Mouse (Mus musculus): ENCODE data around the gene Mall. TPM values are rescaled to one million over a fixed set of nuclear protein-coding genes. Genes with fewer than 3 reads are reported as not detected.

Gene Mall
- polyA plus RNA-seq, 1 experiment from 2014 or later, result 1.4 TPM

GRCm38 (mm10) chr2:127737885-127738284, 8.2 kb upstream of the Mall start:
- H3K27ac ChIP-seq (replicated peaks; ENCODE audit: low read depth, low read length), result no peak overlapping the region
- DNase-seq (ENCODE audit: low spot score) (no peak), ATAC-seq (replicated peaks; ENCODE audit: insufficient number of reproducible peaks, low FRiP score, low TSS enrichment, low read depth) (no peak)
- no peaks in the 10 kb centered on the region for H3K36me3 ChIP-seq (replicated peaks; ENCODE audit: control insufficient read depth, insufficient read depth, low read depth, low read length)
- H3K4me3 ChIP-seq (ENCODE audit: low read depth, low read length), result no peak overlapping the region
- no peaks in the 10 kb centered on the region for H3K9me3 ChIP-seq (replicated peaks; ENCODE audit: control insufficient read depth, low read length)
- H3K4me1 ChIP-seq (ENCODE audit: control insufficient read depth, insufficient read depth, low read length), result no peaks in the 10 kb centered on the region
- WGBS, result 80% methylated on average over 3 of the region's 3 CpGs
- H3K9ac ChIP-seq (replicated peaks; ENCODE audit: low read length), result no peak overlapping the region
- no peaks in the 10 kb centered on the region for H3K27me3 ChIP-seq (ENCODE audit: control insufficient read depth, insufficient read depth, low read length)
- no peak overlapping the region for H3K4me2 ChIP-seq (ENCODE audit: low read depth, low read length)

DNA sequence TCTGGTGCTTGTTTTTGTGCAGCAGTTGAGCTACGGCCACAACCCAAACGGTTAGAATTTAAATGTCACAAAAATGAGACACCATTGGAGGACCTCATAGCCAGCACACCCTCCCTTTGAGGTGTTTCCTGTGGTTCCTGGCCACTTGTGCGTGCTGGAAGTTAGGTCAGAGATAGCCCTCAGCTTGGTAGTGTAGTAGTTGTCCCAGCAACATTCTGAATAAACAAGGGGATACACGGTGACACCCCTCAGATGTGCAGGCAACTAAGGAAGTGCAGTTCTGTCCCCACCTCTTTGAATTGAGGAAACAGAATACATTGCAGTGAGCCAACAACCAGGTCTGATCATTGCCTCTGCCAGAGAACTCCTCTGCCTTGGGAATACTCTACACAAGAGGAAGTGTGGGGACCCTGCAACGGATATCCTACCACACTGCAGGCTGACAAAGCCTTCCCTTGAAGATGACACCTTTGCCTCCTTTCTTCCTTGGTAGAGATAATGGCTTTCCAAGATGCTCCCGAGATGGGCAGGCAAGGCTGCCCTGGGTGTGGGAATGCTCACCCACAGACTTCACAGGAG, 7.0 kb upstream of the Mall start:
- H3K9me3 ChIP-seq (replicated peaks; ENCODE audit: control insufficient read depth, low read length), result no peaks in the 10 kb centered on the region
- no peak overlapping the region for H3K9ac ChIP-seq (replicated peaks; ENCODE audit: low read length)
- H3K4me2 ChIP-seq (ENCODE audit: low read depth, low read length), result no peak overlapping the region
- WGBS, result 75% methylated on average over 6 of the region's 6 CpGs
- no peaks in the 10 kb centered on the region for H3K4me1 ChIP-seq (ENCODE audit: control insufficient read depth, insufficient read depth, low read length)
- ATAC-seq (replicated peaks; ENCODE audit: insufficient number of reproducible peaks, low FRiP score, low TSS enrichment, low read depth) (no peak), DNase-seq (ENCODE audit: low spot score) (no peak)
- H3K4me3 ChIP-seq (ENCODE audit: low read depth, low read length), result no peak overlapping the region
- no peaks in the 10 kb centered on the region for H3K36me3 ChIP-seq (replicated peaks; ENCODE audit: control insufficient read depth, insufficient read depth, low read depth, low read length)
- no peaks in the 10 kb centered on the region for H3K27me3 ChIP-seq (ENCODE audit: control insufficient read depth, insufficient read depth, low read length)
- H3K27ac ChIP-seq (replicated peaks; ENCODE audit: low read depth, low read length), result no peak overlapping the region

DNA sequence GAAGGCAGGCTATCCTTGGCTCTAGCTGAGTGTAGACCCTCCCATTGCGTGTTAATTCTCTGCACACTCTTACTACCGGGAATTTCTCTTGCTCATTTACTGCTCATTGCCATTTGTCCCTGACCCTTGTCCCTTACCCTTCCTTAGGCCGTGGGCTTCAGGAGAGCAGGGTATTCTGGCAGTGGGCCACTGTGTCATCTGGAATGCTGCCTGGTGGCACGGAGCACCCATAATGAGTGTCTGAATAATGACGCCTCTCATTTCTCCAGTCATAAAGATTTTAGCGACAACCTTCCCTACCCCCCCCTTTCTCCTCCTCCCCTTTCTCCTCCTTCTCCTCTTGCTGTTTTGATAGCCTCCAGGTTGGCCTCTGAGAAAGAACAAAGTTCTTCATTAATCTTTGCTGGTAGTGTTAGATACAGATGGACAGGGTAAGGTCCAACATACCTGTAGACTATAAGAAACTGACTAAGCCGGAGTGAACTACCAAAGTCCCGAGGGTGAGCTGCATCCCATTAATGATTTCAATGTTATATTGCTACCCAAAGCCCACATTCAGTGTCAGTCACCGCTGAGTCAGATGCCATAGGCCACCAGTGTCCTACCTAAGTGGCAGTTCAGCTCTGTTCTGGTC, 5.9 kb upstream of the Mall start:
- Histone ChIP-seq H3K9ac (replicated peaks; ENCODE audit: low read length) (no peak overlapping the region), H3K4me2 (ENCODE audit: low read depth, low read length) (no peak overlapping the region), H3K4me1 (ENCODE audit: control insufficient read depth, insufficient read depth, low read length) (no peaks in the 10 kb centered on the region), H3K4me3 (ENCODE audit: low read depth, low read length) (no peak overlapping the region), H3K36me3 (replicated peaks; ENCODE audit: control insufficient read depth, insufficient read depth, low read depth, low read length) (no peaks in the 10 kb centered on the region), H3K27me3 (ENCODE audit: control insufficient read depth, insufficient read depth, low read length) (peaks cover under 1% of the 10 kb centered on the region; the same call in 1 of the 2 replicates), H3K9me3 (replicated peaks; ENCODE audit: control insufficient read depth, low read length) (no peaks in the 10 kb centered on the region), H3K27ac (replicated peaks; ENCODE audit: low read depth, low read length) (no peak overlapping the region)
- WGBS, result 81% methylated on average over 9 of the region's 9 CpGs
- ATAC-seq (replicated peaks; ENCODE audit: insufficient number of reproducible peaks, low FRiP score, low TSS enrichment, low read depth) (no peak), DNase-seq (ENCODE audit: low spot score) (no peak)

DNA sequence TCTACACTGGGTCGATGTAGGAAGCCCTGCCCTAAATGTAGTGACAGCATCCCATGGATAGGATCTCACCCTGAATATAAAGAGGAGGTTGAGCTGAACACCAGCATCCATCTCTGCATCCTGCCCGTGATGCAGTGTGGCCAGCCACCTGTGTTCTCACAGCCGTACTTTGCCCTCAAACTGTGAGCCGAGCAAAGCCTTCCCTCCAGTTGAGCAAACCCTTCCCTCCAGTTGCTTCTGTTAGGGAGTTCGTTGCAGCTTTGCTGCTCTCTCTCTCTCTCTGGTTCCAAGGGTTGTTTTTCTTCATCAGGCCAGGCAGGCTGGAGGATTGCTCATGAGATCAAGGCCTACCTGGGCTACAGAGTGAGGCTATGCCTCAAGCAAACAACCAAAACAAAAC, 5.2 kb upstream of the Mall start:
- H3K4me1 ChIP-seq (ENCODE audit: control insufficient read depth, insufficient read depth, low read length), result no peaks in the 10 kb centered on the region
- H3K9me3 ChIP-seq (replicated peaks; ENCODE audit: control insufficient read depth, low read length), result no peaks in the 10 kb centered on the region
- H3K27ac ChIP-seq (replicated peaks; ENCODE audit: low read depth, low read length), result no peak overlapping the region
- H3K4me3 ChIP-seq (ENCODE audit: low read depth, low read length), result no peak overlapping the region
- DNase-seq (ENCODE audit: low spot score) (no peak), ATAC-seq (replicated peaks; ENCODE audit: insufficient number of reproducible peaks, low FRiP score, low TSS enrichment, low read depth) (no peak)
- no peaks in the 10 kb centered on the region for H3K36me3 ChIP-seq (replicated peaks; ENCODE audit: control insufficient read depth, insufficient read depth, low read depth, low read length)
- H3K9ac ChIP-seq (replicated peaks; ENCODE audit: low read length), result no peak overlapping the region
- no peak overlapping the region for H3K4me2 ChIP-seq (ENCODE audit: low read depth, low read length)
- H3K27me3 ChIP-seq (ENCODE audit: control insufficient read depth, insufficient read depth, low read length), result peaks cover 6% of the 10 kb centered on the region
- WGBS, result 82% methylated on average over 5 of the region's 5 CpGs

DNA sequence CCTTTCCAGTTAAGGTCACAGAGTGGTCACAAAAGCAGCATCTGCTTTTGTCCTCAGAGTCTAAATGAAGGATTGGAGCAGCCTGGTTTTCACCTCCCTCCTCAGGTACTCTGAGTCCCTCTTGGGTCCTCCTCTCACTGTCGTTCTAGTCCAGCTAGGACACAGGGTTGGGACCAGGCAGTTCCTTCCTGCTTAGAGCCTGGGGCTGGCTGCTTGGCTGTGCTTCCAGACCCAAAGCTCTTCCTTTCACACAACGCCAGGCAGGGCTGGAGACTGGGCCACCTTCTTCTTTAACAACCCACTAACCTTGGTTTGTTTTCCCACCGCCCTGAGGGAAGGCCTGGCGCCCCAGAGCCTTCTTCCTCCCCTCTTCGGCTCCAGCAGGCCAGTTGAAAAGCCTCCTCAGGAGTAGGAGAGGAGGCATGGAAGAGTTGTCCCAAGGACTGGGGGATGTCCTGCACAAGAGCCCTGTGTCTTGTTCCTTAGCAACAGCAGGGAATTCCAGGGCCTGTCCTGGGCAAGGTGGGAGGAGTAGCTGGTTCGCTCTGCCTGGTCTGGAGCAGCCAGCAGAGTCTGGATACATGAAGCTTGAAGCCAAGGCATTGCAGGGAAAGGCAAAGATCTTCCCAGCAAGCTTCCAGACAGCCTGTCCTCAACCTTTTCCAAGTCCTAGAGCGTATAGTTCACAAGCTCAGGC, 717 bp upstream of the Mall start:
- Histone ChIP-seq H3K4me3 (ENCODE audit: low read depth, low read length) (no peak overlapping the region), H3K9ac (replicated peaks; ENCODE audit: low read length) (no peak overlapping the region; the same call in 1 of the 2 replicates), H3K9me3 (replicated peaks; ENCODE audit: control insufficient read depth, low read length) (no peaks in the 10 kb centered on the region), H3K4me1 (ENCODE audit: control insufficient read depth, insufficient read depth, low read length) (no peaks in the 10 kb centered on the region), H3K27me3 (ENCODE audit: control insufficient read depth, insufficient read depth, low read length) (peaks cover 11% of the 10 kb centered on the region), H3K27ac (replicated peaks; ENCODE audit: low read depth, low read length) (no peak overlapping the region), H3K4me2 (ENCODE audit: low read depth, low read length) (no peak overlapping the region), H3K36me3 (replicated peaks; ENCODE audit: control insufficient read depth, insufficient read depth, low read depth, low read length) (no peaks in the 10 kb centered on the region)
- 53% methylated on average over 7 of the region's 7 CpGs for WGBS
- DNase-seq (ENCODE audit: low spot score) (no peak), ATAC-seq (replicated peaks; ENCODE audit: insufficient number of reproducible peaks, low FRiP score, low TSS enrichment, low read depth) (no peak)

- DNase-seq (ENCODE audit: low spot score), result no peak
- no peak overlapping the region for H3K9ac ChIP-seq (replicated peaks; ENCODE audit: low read length)
- no peak for ATAC-seq (replicated peaks; ENCODE audit: insufficient number of reproducible peaks, low FRiP score, low TSS enrichment, low read depth)
- H3K4me3 ChIP-seq (ENCODE audit: low read depth, low read length), result no peak overlapping the region
- no peaks in the 10 kb centered on the region for H3K4me1 ChIP-seq (ENCODE audit: control insufficient read depth, insufficient read depth, low read length)
- peaks cover 11% of the 10 kb centered on the region for H3K27me3 ChIP-seq (ENCODE audit: control insufficient read depth, insufficient read depth, low read length)
- WGBS, result 32% methylated on average over 15 of the region's 15 CpGs
- H3K36me3 ChIP-seq (replicated peaks; ENCODE audit: control insufficient read depth, insufficient read depth, low read depth, low read length), result no peaks in the 10 kb centered on the region
- H3K4me2 ChIP-seq (ENCODE audit: low read depth, low read length), result no peak overlapping the region
- no peaks in the 10 kb centered on the region for H3K9me3 ChIP-seq (replicated peaks; ENCODE audit: control insufficient read depth, low read length)
- H3K27ac ChIP-seq (replicated peaks; ENCODE audit: low read depth, low read length), result no peak overlapping the region
These were observed 876 bp downstream of the Mall start for GRCm38 (mm10) chr2:127728661-127729450.

GRCm38 (mm10) chr2:127728146-127728545, 1.6 kb downstream of the Mall start:
- Histone ChIP-seq H3K4me1 (ENCODE audit: control insufficient read depth, insufficient read depth, low read length) (no peaks in the 10 kb centered on the region; the same call in 1 of the 2 replicates), H3K4me3 (ENCODE audit: low read depth, low read length) (no peak overlapping the region), H3K27me3 (ENCODE audit: control insufficient read depth, insufficient read depth, low read length) (peaks cover 11% of the 10 kb centered on the region), H3K4me2 (ENCODE audit: low read depth, low read length) (no peak overlapping the region), H3K9me3 (replicated peaks; ENCODE audit: control insufficient read depth, low read length) (no peaks in the 10 kb centered on the region), H3K27ac (replicated peaks; ENCODE audit: low read depth, low read length) (no peak overlapping the region), H3K9ac (replicated peaks; ENCODE audit: low read length) (no peak overlapping the region), H3K36me3 (replicated peaks; ENCODE audit: control insufficient read depth, insufficient read depth, low read depth, low read length) (no peaks in the 10 kb centered on the region)
- ATAC-seq (replicated peaks; ENCODE audit: insufficient number of reproducible peaks, low FRiP score, low TSS enrichment, low read depth) (no peak), DNase-seq (ENCODE audit: low spot score) (no peak)
- WGBS, result 72% methylated on average over 6 of the region's 6 CpGs
